Mouse (Mus musculus): ENCODE results near the gene Gab2. TPM values are rescaled to one million over a fixed set of nuclear protein-coding genes. Genes with fewer than 3 reads are reported as not detected.

The Gab2 gene
- polyA plus RNA-seq, 1 experiment from 2014 or later: 7.1 TPM

DNA sequence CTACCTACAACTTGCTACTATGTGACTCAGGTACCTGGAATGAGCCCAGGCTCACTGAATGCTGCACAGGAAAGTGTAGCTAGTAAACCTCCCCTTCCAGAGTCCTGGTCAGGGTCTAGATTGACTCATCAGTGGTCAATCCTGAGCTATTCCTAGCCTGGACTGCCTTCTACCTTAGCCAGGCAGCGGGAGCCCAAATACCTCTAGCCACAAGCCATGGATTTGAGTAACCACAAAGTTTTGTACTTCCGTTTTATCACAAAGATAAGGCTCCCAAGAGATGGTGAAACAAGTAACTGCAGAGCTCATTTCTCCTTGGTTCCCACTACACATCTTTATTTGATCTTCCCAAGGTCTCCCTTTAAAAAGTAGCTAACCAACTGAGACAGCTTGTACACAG is 219.5 kb downstream of the Gab2 start:
- Histone ChIP-seq H3K27ac (replicated peaks) (no peak overlapping the region), H3K27me3 (ENCODE audit: low read depth, poor library complexity, severe bottlenecking) (no peaks in the 10 kb centered on the region), H3K36me3 (peaks cover 41% of the 10 kb centered on the region), H3K4me3 (no peak overlapping the region), H3K4me1 (no peaks in the 10 kb centered on the region), H3K9me3 (replicated peaks) (no peaks in the 10 kb centered on the region)
- WGBS: 91% methylated on average over 2 of the region's 2 CpGs
- DNase-seq (ENCODE audit: low spot score): no peak

DNA sequence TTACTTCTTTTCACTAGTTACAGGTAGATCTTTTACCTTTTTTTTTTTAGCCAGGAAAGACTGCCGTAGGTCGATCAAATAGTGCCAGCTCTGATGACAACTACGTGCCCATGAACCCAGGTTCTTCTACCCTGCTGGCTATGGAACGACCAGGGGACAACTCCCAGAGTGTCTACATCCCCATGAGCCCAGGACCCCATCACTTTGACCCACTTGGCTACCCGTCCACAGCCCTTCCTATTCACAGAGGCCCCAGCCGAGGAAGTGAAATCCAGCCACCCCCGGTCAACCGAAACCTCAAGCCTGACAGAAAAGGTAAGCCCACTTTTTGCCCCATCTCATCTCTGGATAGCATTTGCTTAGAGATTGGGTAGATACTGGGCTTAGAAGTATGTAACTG is 219.9 kb downstream of the Gab2 start:
- peak; percentile 9 for DNase-seq (ENCODE audit: low spot score)
- WGBS: 87% methylated on average over 8 of the region's 8 CpGs

DNA sequence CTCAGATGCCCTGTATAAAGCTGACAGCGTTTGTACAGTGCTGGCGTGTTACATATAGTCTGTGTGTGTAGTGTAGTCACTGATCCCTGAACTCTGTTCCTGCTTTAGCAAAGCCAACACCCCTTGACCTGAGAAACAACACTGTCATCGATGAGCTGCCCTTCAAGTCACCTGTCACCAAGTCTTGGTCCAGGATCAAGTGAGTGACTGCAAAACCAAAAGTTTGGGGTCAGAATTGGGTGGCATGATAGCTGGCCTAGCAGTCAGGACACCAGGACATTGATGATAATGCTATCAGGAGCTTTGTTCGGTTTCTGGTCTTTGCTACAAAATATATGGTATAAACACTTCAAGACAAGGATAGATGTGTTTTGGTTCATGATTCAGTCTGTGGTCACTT is 220.9 kb downstream of the Gab2 start:
- Histone ChIP-seq H3K36me3 (peaks cover 47% of the 10 kb centered on the region), H3K4me3 (no peak overlapping the region), H3K9me3 (replicated peaks) (no peaks in the 10 kb centered on the region), H3K27ac (replicated peaks) (no peak overlapping the region), H3K27me3 (ENCODE audit: low read depth, poor library complexity, severe bottlenecking) (no peaks in the 10 kb centered on the region), H3K4me1 (no peaks in the 10 kb centered on the region)
- WGBS: 86% methylated on average over 4 of the region's 4 CpGs
- peak; percentile 7 for DNase-seq (ENCODE audit: low spot score)

More for the DNA sequence above, 219.9 kb downstream of the Gab2 start:
- H3K9me3 ChIP-seq (replicated peaks): no peaks in the 10 kb centered on the region
- peaks cover 42% of the 10 kb centered on the region for H3K36me3 ChIP-seq
- H3K4me3 ChIP-seq: no peak overlapping the region
- H3K4me1 ChIP-seq: no peaks in the 10 kb centered on the region
- H3K27ac ChIP-seq (replicated peaks): no peak overlapping the region
- no peaks in the 10 kb centered on the region for H3K27me3 ChIP-seq (ENCODE audit: low read depth, poor library complexity, severe bottlenecking)

DNA sequence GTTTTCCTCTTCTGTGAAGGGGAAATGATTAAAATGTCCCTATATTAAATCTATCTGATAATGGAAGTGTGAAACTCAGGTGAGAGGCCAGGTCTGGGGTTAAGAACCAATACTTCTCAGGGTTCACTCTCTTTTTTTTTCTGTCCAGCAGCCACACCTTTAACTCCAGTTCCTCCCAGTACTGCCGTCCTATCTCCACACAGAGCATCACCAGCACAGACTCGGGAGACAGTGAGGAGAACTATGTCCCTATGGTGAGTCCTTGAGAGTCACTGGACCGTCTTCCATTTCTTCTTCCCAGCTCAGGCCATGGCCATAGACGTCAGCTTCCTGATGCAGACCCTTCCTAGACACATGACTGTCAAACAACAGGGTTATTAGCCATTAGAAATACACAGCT is 221.5 kb downstream of the Gab2 start:
- WGBS: 88% methylated on average over 4 of the region's 4 CpGs
- Histone ChIP-seq H3K36me3 (peaks cover 51% of the 10 kb centered on the region), H3K27ac (replicated peaks) (no peak overlapping the region), H3K4me1 (no peaks in the 10 kb centered on the region), H3K4me3 (no peak overlapping the region), H3K27me3 (ENCODE audit: low read depth, poor library complexity, severe bottlenecking) (no peaks in the 10 kb centered on the region), H3K9me3 (replicated peaks) (no peaks in the 10 kb centered on the region)
- DNase-seq (ENCODE audit: low spot score): peak; percentile 5

DNA sequence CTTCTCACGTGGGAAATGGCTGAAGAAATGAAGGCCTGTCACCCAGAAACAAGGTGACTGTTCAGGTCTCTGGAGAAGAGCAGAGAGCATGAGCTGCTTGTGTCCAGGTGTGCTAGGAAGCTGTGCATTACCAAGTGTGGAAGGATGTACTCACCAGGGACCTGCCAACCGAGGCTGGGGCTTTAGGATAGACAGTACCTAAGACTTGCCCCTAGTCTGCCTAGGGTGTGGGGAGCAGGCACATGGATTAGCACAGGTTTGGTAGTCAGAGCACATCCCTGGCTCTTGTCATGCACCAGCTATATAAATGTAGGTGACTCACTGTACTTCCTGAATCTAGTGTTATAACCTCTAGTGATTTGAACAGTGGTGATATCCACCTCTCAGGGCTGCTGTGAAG is 222.2 kb downstream of the Gab2 start:
- H3K4me1 ChIP-seq: no peaks in the 10 kb centered on the region
- H3K36me3 ChIP-seq: peaks cover 58% of the 10 kb centered on the region
- 82% methylated on average over 2 of the region's 2 CpGs for WGBS
- peak; percentile 6 for DNase-seq (ENCODE audit: low spot score)
- H3K4me3 ChIP-seq: no peak overlapping the region
- no peaks in the 10 kb centered on the region for H3K9me3 ChIP-seq (replicated peaks)
- H3K27me3 ChIP-seq (ENCODE audit: low read depth, poor library complexity, severe bottlenecking): no peaks in the 10 kb centered on the region
- H3K27ac ChIP-seq (replicated peaks): no peak overlapping the region

DNA sequence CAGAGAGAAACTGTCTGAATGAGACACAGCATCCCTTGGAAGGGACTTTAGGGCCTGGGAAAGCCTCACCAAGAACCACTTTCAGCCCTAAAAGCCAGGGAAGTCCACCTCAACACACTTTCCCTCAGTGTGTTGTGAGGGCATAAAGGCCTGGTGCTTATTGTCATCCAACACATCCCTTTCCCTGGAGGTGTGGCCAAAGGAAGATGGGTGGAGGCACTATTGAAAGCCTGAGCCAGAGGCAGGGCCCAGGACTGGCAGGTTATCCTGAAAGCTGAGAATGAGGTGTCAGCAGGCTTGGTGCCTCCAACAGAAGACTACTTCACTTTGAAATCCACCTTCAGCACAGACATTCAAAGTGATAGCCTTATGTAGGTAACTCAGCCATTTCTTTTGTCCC is 223.1 kb downstream of the Gab2 start:
- DNase-seq (ENCODE audit: low spot score): peak; percentile 4
- no peak overlapping the region for H3K27ac ChIP-seq (replicated peaks)
- H3K4me1 ChIP-seq: no peaks in the 10 kb centered on the region
- H3K9me3 ChIP-seq (replicated peaks): no peaks in the 10 kb centered on the region
- H3K27me3 ChIP-seq (ENCODE audit: low read depth, poor library complexity, severe bottlenecking): no peaks in the 10 kb centered on the region
- H3K36me3 ChIP-seq: peaks cover 64% of the 10 kb centered on the region
- H3K4me3 ChIP-seq: no peak overlapping the region

DNA sequence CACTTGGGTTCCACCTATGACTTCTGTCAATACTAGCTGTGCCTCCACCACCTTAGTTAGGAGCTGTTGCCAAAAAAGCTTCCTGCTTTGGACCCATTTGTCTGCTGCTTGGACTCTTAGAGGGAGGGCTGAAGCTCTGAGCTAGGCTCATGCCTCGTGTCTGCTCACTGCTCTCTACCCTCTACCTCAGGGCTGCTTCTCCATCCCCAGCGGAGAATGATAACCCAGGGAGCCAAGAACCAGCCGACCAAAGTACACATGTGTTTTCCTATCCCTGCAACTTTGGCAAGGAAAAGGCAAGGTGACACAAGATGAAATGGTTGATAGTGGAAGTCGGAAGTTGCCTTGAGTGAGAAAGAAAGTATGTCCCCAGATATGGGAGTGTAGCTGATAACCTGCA is 223.8 kb downstream of the Gab2 start:
- 89% methylated on average over 4 of the region's 4 CpGs for WGBS
- DNase-seq (ENCODE audit: low spot score): peak; percentile 1
- Histone ChIP-seq H3K9me3 (replicated peaks) (no peaks in the 10 kb centered on the region), H3K36me3 (peaks cover 70% of the 10 kb centered on the region), H3K27ac (replicated peaks) (no peak overlapping the region), H3K27me3 (ENCODE audit: low read depth, poor library complexity, severe bottlenecking) (no peaks in the 10 kb centered on the region), H3K4me3 (no peak overlapping the region), H3K4me1 (no peaks in the 10 kb centered on the region)

DNA sequence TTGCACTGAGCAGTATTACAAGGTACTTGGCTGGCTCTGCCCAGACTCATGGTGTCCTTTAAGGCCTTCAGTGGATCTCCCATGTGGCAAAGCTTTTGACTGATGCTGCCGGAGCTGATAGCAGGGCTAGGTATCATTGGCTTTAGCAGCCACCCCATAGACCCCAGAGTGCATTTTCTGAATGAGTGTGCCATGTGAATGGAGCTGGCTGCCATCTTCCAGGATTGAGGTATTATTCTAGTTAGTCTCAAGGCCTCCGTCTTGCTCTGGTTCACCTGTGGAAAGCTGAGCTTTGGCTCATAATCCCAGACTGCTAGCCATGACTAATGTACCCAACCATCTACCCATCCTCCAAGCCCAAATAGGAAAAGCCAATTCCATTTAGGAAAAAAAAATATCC is 225.4 kb downstream of the Gab2 start:
- no peaks in the 10 kb centered on the region for H3K9me3 ChIP-seq (replicated peaks)
- WGBS: 96% methylated on average over 2 of the region's 2 CpGs
- DNase-seq (ENCODE audit: low spot score): peak; percentile 9
- H3K4me1 ChIP-seq: no peaks in the 10 kb centered on the region
- H3K36me3 ChIP-seq: peaks cover 86% of the 10 kb centered on the region
- no peaks in the 10 kb centered on the region for H3K27me3 ChIP-seq (ENCODE audit: low read depth, poor library complexity, severe bottlenecking)
- H3K4me3 ChIP-seq: no peak overlapping the region
- no peak overlapping the region for H3K27ac ChIP-seq (replicated peaks)

DNA sequence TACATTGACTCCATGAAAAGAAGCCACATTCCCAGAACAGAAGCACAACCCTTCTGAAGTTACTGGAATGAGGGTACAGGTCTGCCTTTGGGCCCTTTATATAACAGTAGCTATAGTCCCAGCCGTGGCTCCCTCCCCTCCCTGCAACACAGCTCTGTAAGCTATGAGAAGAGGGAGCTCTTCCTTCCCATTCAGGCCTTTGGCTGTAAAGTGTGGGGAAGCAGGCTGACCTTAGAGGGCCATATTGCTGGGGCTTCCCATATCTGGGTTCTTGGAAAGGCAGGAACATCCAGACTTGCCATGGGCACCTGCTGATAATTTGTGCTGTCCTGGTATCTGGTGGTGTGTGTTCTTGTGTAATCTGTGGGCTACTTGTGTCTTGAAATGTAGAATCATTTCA is 226.2 kb downstream of the Gab2 start:
- Histone ChIP-seq H3K9me3 (replicated peaks) (no peaks in the 10 kb centered on the region), H3K36me3 (peaks cover 86% of the 10 kb centered on the region), H3K27ac (replicated peaks) (no peak overlapping the region), H3K4me1 (no peaks in the 10 kb centered on the region), H3K27me3 (ENCODE audit: low read depth, poor library complexity, severe bottlenecking) (no peaks in the 10 kb centered on the region), H3K4me3 (no peak overlapping the region)
- 83% methylated on average over 1 of the region's 1 CpGs for WGBS
- peak; percentile 4 for DNase-seq (ENCODE audit: low spot score)

DNA sequence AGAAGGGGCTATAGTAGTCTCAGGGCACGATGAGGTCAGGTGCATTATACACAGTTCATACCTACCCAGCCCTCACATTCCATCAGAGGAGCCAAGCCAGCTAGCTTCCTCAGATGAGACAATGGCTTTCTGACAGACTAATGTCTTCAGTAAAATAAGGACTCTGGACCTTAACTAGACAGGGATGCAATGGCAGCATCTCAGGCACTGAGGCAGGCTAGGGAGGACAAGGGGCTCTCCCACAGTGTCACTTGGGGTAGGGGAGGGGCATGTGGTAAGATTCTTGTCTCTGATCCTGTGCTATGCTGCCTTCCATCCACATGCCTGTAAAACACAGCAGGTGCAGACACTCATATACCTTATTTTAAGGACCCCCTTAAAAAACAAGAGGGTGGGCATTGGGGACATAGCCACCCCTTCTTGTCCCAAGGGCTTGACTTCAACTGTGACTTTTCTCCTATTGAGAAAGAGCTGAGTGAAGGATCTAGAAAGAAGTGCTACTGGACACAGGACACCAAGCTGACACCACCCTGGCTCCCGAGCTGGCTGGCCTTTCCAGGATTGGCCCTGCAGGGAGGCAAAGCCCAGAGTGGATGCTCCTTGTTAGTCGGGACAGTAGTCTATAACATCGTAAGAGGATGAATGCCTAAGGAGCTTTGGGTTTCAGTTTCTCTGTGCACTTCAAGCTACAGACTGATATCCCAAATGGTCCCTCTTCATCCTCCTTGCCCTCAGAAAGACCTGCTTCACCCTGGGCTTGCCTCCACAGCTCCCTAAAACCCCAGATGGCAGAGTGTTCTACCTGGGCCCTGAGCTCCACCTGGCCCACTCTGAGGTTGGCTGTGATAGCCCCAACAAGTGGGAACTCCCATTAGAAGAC is 228.3 kb downstream of the Gab2 start:
- no peaks in the 10 kb centered on the region for H3K4me1 ChIP-seq
- H3K4me3 ChIP-seq: no peak overlapping the region
- no peak for DNase-seq (ENCODE audit: low spot score)
- H3K9me3 ChIP-seq (replicated peaks): no peaks in the 10 kb centered on the region
- no peaks in the 10 kb centered on the region for H3K27me3 ChIP-seq (ENCODE audit: low read depth, poor library complexity, severe bottlenecking)
- peaks cover 75% of the 10 kb centered on the region for H3K36me3 ChIP-seq
- 86% methylated on average over 4 of the region's 4 CpGs for WGBS
- H3K27ac ChIP-seq (replicated peaks): no peak overlapping the region

DNA sequence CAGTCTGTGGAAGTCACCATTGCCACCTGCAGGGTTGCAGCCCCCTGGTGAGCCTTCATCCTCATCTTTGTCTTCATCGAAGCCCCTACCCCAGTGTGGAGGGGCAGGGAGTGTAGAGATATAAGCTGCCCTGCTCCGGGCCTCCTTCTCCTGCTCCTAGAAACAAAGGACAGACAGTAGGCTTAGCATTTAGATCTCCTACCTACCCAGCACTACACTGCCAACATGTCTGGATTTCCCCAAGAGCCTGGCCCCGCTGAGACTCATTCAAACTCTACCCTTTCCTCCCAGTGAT is 228.9 kb downstream of the Gab2 start:
- Histone ChIP-seq H3K36me3 (peaks cover 69% of the 10 kb centered on the region), H3K27ac (replicated peaks) (no peak overlapping the region), H3K4me1 (no peaks in the 10 kb centered on the region), H3K9me3 (replicated peaks) (no peaks in the 10 kb centered on the region), H3K27me3 (ENCODE audit: low read depth, poor library complexity, severe bottlenecking) (no peaks in the 10 kb centered on the region), H3K4me3 (no peak overlapping the region)
- DNase-seq (ENCODE audit: low spot score): no peak
- WGBS: 90% methylated on average over 3 of the region's 3 CpGs

DNA sequence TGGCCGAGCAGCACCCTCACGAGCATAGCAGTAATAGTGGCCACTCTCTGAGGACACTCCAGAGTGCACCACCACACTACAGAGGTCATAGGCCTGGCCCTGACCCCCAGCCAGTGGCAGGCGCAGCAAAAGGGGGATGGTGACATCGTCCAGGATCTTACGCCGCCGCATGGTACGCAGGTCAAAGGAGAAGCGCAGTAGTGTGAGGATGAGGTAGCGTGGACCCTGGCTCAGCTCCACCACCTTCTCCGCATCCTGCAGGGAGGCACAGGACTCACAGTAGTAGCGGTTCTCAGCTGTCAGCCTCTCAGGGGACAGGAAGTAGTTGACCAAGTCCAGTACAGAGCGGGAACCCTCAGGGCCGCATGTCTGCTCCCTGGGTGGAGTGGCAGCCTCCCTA is 230.2 kb downstream of the Gab2 start:
- H3K27ac ChIP-seq (replicated peaks): no peak overlapping the region
- H3K4me1 ChIP-seq: no peaks in the 10 kb centered on the region
- H3K4me3 ChIP-seq: no peak overlapping the region
- no peak for DNase-seq (ENCODE audit: low spot score)
- H3K9me3 ChIP-seq (replicated peaks): no peaks in the 10 kb centered on the region
- 90% methylated on average over 14 of the region's 14 CpGs for WGBS
- peaks cover 60% of the 10 kb centered on the region for H3K36me3 ChIP-seq
- no peaks in the 10 kb centered on the region for H3K27me3 ChIP-seq (ENCODE audit: low read depth, poor library complexity, severe bottlenecking)

DNA sequence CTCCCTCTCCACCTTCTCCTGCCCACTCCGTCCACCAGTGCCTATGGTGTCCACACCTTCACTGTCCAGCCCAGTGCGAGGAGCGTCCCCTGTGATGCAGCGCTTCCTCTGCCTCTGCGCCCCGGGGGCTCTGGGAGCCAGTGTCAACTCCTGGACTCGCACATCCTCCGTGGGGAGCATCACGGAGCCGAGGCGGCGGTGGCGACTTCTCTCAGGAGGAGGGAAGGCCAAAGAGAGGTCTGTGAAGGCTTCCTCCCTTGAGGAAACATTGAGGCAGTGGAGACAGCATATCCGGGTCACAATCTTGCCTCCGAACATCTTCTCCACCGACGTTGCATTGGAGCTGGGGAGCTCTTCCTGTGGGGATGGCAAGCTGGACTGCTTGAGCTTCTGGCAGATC is 230.8 kb downstream of the Gab2 start:
- no peaks in the 10 kb centered on the region for H3K4me1 ChIP-seq
- H3K27me3 ChIP-seq (ENCODE audit: low read depth, poor library complexity, severe bottlenecking): no peaks in the 10 kb centered on the region
- peaks cover 58% of the 10 kb centered on the region for H3K36me3 ChIP-seq
- no peak overlapping the region for H3K27ac ChIP-seq (replicated peaks)
- no peak overlapping the region for H3K4me3 ChIP-seq
- no peaks in the 10 kb centered on the region for H3K9me3 ChIP-seq (replicated peaks)
- no peak for DNase-seq (ENCODE audit: low spot score)
- WGBS: 89% methylated on average over 17 of the region's 17 CpGs

DNA sequence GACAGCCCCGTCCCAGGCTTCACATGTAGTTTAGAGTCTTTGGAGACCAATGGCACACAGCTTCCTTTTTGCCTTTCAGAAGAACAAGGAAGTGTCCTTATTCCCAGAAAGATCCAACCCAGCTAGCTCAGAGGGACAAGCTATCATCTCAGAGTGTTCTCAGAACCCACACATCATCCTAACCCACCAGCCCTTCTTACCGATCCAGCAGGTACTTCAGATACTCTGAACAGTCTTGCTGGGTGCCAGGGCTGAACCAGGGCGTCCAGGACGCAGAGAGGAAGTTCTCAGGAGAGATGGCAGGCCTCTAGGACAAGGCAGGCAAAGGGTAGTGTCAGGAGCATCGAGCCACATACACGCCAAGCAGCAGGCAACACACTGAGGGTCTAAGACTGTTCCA is 231.5 kb downstream of the Gab2 start:
- DNase-seq (ENCODE audit: low spot score): no peak
- no peaks in the 10 kb centered on the region for H3K27me3 ChIP-seq (ENCODE audit: low read depth, poor library complexity, severe bottlenecking)
- H3K9me3 ChIP-seq (replicated peaks): no peaks in the 10 kb centered on the region
- peaks cover 60% of the 10 kb centered on the region for H3K36me3 ChIP-seq
- H3K27ac ChIP-seq (replicated peaks): no peak overlapping the region
- 88% methylated on average over 6 of the region's 6 CpGs for WGBS
- H3K4me3 ChIP-seq: no peak overlapping the region
- no peaks in the 10 kb centered on the region for H3K4me1 ChIP-seq
